Mouse (Mus musculus) myocyte (in vitro differentiated cells): ENCODE data around the gene Lcn6. TPM values are rescaled to one million over a fixed set of nuclear protein-coding genes. Genes with fewer than 3 reads are reported as not detected.

ENCODE experiments used
- H3K27me3 ChIP-seq: one replicate; pipeline ENCODE4 v1.6.1; 2011; ENCODE audit not compliant: control insufficient read depth, insufficient read depth, insufficient read length
- H3K36me3 ChIP-seq: one replicate; pipeline ENCODE4 v1.6.1; 2011; ENCODE audit not compliant: control insufficient read depth, insufficient read depth
- H3K4me2 ChIP-seq: one replicate; pipeline ENCODE4 v1.6.1; 2011; ENCODE audit warnings: low read depth, control low read depth
- H3K4me3 ChIP-seq: one replicate; pipeline ENCODE4 v1.5.1; 2011; ENCODE audit warnings: mild to moderate bottlenecking, control low read depth, moderate library complexity
- H3K79me2 ChIP-seq: one replicate; pipeline ENCODE4 v1.6.1; 2011; ENCODE audit not compliant: control insufficient read depth, insufficient read depth
- H3ac ChIP-seq: one replicate; pipeline ENCODE4 v1.6.1; 2011; ENCODE audit not compliant: control insufficient read depth, insufficient read length
- CEBPB ChIP-seq: IDR thresholded peaks from 2 replicates; pipeline ENCODE4 v1.6.1; 2011; ENCODE audit warnings: mild to moderate bottlenecking, moderate library complexity; ENCODE audit not compliant: poor library complexity, insufficient read depth, severe bottlenecking
- E2F4 ChIP-seq: IDR thresholded peaks from one replicate; pipeline ENCODE4 v1.6.1; 2011; ENCODE audit warnings: mild to moderate bottlenecking, control low read depth, moderate library complexity; ENCODE audit not compliant: insufficient read depth
- MAX ChIP-seq: IDR thresholded peaks from one replicate; pipeline ENCODE4 v1.6.1; 2011; ENCODE audit warnings: low read depth, mild to moderate bottlenecking, control low read depth
- MYOD1 ChIP-seq, 3 experiments: IDR thresholded peaks; one replicate each; pipeline ENCODE4 v1.6.1; 2011; ENCODE audit warnings: control low read depth in 2 of 3, low read depth in 2 of 3, mild to moderate bottlenecking in 2 of 3, moderate library complexity in 1 of 3; ENCODE audit not compliant: insufficient read length in 2 of 3, control insufficient read depth in 1 of 3
- MYOG ChIP-seq, 3 experiments: IDR thresholded peaks; one replicate each; pipeline ENCODE4 v1.6.1; 2011; ENCODE audit warnings: control low read depth in 2 of 3, low read depth in 2 of 3, mild to moderate bottlenecking in 2 of 3; ENCODE audit not compliant: insufficient read length in 2 of 3, control insufficient read depth in 1 of 3, insufficient read depth in 1 of 3
- POLR2A ChIP-seq: IDR thresholded peaks from one replicate; pipeline ENCODE4 v1.6.1; 2011; ENCODE audit warnings: low read depth, mild to moderate bottlenecking, control low read depth, moderate library complexity; ENCODE audit not compliant: insufficient read length
- POLR2AphosphoS2 ChIP-seq: IDR thresholded peaks from one replicate; pipeline ENCODE4 v1.6.1; 2011; ENCODE audit warnings: low read depth, control low read depth; ENCODE audit not compliant: insufficient read length
- REST ChIP-seq: IDR thresholded peaks from one replicate; pipeline ENCODE4 v1.6.1; 2011; ENCODE audit warnings: mild to moderate bottlenecking, control low read depth, moderate library complexity; ENCODE audit not compliant: insufficient read depth, insufficient read length
- SRF ChIP-seq: IDR thresholded peaks from one replicate; pipeline ENCODE4 v1.6.1; 2011; ENCODE audit warnings: low read depth; ENCODE audit not compliant: control insufficient read depth, insufficient read length
- TCF12 ChIP-seq: IDR thresholded peaks from one replicate; pipeline ENCODE4 v1.6.1; 2011; ENCODE audit warnings: mild to moderate bottlenecking, control low read depth; ENCODE audit not compliant: poor library complexity, insufficient read depth, severe bottlenecking
- TCF3 ChIP-seq: IDR thresholded peaks from one replicate; pipeline ENCODE4 v1.6.1; 2011; ENCODE audit warnings: low read depth, control low read depth; ENCODE audit not compliant: insufficient read length
- USF1 ChIP-seq: IDR thresholded peaks from one replicate; pipeline ENCODE4 v1.6.1; 2011; ENCODE audit warnings: low read depth, mild to moderate bottlenecking, control low read depth, moderate library complexity
- polyA plus RNA-seq: library from polyadenylated mRNA; unstranded; fragments of >200 nt; fragmentation: generic; extraction: Trizol; gene quantifications from one replicate; pipeline ENCODE4 v1.2.1, GENCODE M21; 2012; ENCODE audit warnings: missing spikeins

The Lcn6 gene
- polyA plus RNA-seq, 1 experiment: not detected

DNA sequence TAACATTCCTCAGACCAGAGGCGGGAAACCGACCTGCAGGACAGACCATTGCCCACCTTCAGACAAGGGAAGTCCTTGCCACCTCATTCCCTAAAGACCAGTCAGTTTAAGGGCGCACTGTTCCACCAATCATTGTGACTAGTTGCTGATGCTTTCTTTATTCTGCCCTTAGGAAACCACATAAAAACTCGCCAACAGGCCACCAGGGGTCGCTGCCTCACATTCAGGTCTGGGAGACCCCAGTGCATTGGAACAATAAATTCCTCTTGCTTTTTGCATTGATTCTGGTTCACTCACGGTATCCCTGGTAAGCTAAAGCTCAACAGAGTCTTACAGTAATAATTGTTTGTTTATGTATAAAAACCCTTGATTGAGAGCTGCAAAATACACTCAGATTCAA is 36.7 kb upstream of the Lcn6 start:
- H3K4me2 ChIP-seq: no peak overlapping the region
- H3K27me3 ChIP-seq: peaks cover 41% of the 10 kb centered on the region
- H3K79me2 ChIP-seq: no peaks in the 10 kb centered on the region
- H3K36me3 ChIP-seq: no peaks in the 10 kb centered on the region
- H3ac ChIP-seq: no peak overlapping the region
- no peak for TF ChIP-seq SRF
- TF ChIP-seq MAX: no peak
- no peak for TF ChIP-seq REST
- no peak for TF ChIP-seq POLR2AphosphoS2
- TF ChIP-seq E2F4: no peak
- TF ChIP-seq MYOD1 (IDR thresholded peaks at IDR 0.05; ENCODE audit: control insufficient read depth in 1 of 3, insufficient read length in 2 of 3, low read depth in 2 of 3): no peak
- no peak for TF ChIP-seq CEBPB
- TF ChIP-seq POLR2A: no peak
- TF ChIP-seq MYOG (IDR thresholded peaks at IDR 0.05; ENCODE audit: control insufficient read depth in 1 of 3, insufficient read depth in 1 of 3, insufficient read length in 2 of 3, low read depth in 2 of 3): no peak
- no peak for TF ChIP-seq TCF12
- no peak for TF ChIP-seq USF1
- no peak for TF ChIP-seq TCF3
- no peak overlapping the region for H3K4me3 ChIP-seq

GRCm38 (mm10) chr2:25652902-25653301 is 23.7 kb upstream of the Lcn6 start, which contains the start of gene Lcn8:
Gene Lcn8, plus strand, starts transcription at chr2:25653120.
- TF ChIP-seq SRF: no peak
- TF ChIP-seq MYOD1 (IDR thresholded peaks at IDR 0.05; ENCODE audit: control insufficient read depth in 1 of 3, insufficient read length in 2 of 3, low read depth in 2 of 3): no peak
- TF ChIP-seq TCF12: no peak
- Histone ChIP-seq H3K4me3 (no peak within 1 kb of the TSS), H3K4me2 (no peak within 1 kb of the TSS), H3ac (no peak within 1 kb of the TSS), H3K27me3 (peaks cover 52% of the 10 kb centered on the region), H3K36me3 (no peaks in the 10 kb centered on the region), H3K79me2 (no peaks in the 10 kb centered on the region)

GRCm38 (mm10) chr2:25654502-25654901 is 22.1 kb upstream of the Lcn6 start:
- Histone ChIP-seq H3K4me2 (no peak overlapping the region), H3K79me2 (no peaks in the 10 kb centered on the region), H3K4me3 (no peak overlapping the region), H3K27me3 (peaks cover 47% of the 10 kb centered on the region), H3ac (no peak overlapping the region), H3K36me3 (no peaks in the 10 kb centered on the region)
- no peak for TF ChIP-seq CEBPB
- no peak for TF ChIP-seq POLR2AphosphoS2
- TF ChIP-seq USF1: no peak
- no peak for TF ChIP-seq POLR2A
- no peak for TF ChIP-seq MYOG (IDR thresholded peaks at IDR 0.05; ENCODE audit: control insufficient read depth in 1 of 3, insufficient read depth in 1 of 3, insufficient read length in 2 of 3, low read depth in 2 of 3)
- TF ChIP-seq MYOD1 (IDR thresholded peaks at IDR 0.05; ENCODE audit: control insufficient read depth in 1 of 3, insufficient read length in 2 of 3, low read depth in 2 of 3): no peak
- TF ChIP-seq SRF: no peak
- TF ChIP-seq TCF3: no peak
- no peak for TF ChIP-seq TCF12
- no peak for TF ChIP-seq E2F4
- no peak for TF ChIP-seq REST

- Histone ChIP-seq H3ac (no peak overlapping the region), H3K27me3 (peaks cover 40% of the 10 kb centered on the region), H3K4me2 (no peak overlapping the region), H3K4me3 (no peak overlapping the region), H3K36me3 (no peaks in the 10 kb centered on the region), H3K79me2 (no peaks in the 10 kb centered on the region)
- no peak for TF ChIP-seq CEBPB
- no peak for TF ChIP-seq E2F4
- no peak for TF ChIP-seq POLR2A
- no peak for TF ChIP-seq REST
- no peak for TF ChIP-seq SRF
- no peak for TF ChIP-seq MYOD1 (IDR thresholded peaks at IDR 0.05; ENCODE audit: control insufficient read depth in 1 of 3, insufficient read length in 2 of 3, low read depth in 2 of 3)
- TF ChIP-seq MAX: no peak
- TF ChIP-seq TCF3: no peak
- no peak for TF ChIP-seq MYOG (IDR thresholded peaks at IDR 0.05; ENCODE audit: control insufficient read depth in 1 of 3, insufficient read depth in 1 of 3, insufficient read length in 2 of 3, low read depth in 2 of 3)
- no peak for TF ChIP-seq USF1
- TF ChIP-seq TCF12: no peak
- TF ChIP-seq POLR2AphosphoS2: no peak
Measured at GRCm38 (mm10) chr2:25656691-25657090, 19.9 kb upstream of the Lcn6 start.

DNA sequence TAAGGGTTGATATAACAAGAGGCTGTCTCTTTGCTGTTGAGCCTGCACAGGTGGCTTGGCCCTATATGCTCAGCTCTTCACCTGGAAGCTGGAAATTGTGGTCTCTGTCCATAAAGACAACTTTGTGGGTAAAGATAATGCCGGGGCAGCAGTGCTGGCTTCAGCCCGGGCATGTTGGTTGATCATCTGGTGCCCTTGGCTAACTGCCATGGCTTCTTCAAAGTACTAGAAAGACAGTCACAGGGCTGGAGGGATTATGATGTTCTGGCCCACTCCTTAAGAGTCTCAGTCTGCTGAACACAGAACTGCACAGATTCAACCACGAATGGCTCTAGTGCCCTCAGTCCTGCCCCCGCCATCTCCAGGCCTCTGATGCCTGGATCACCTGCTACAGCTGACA is 19.3 kb upstream of the Lcn6 start:
- TF ChIP-seq MYOD1 (IDR thresholded peaks at IDR 0.05; ENCODE audit: control insufficient read depth in 1 of 3, insufficient read length in 2 of 3, low read depth in 2 of 3) (no peak), REST (no peak), MYOG (IDR thresholded peaks at IDR 0.05; ENCODE audit: control insufficient read depth in 1 of 3, insufficient read depth in 1 of 3, insufficient read length in 2 of 3, low read depth in 2 of 3) (no peak), USF1 (no peak), E2F4 (no peak), MAX (no peak), POLR2AphosphoS2 (no peak), CEBPB (no peak), SRF (no peak)
- Histone ChIP-seq H3K36me3 (no peaks in the 10 kb centered on the region), H3K4me3 (no peak overlapping the region), H3K4me2 (no peak overlapping the region), H3K79me2 (no peaks in the 10 kb centered on the region), H3ac (no peak overlapping the region), H3K27me3 (peaks cover 40% of the 10 kb centered on the region)
